Comparison of ENCODE assay signal across 8 mouse cellular contexts in genomic region chr11:100571202-100571567, GRCm38 (mm10). TPM values are rescaled to one million over a fixed set of nuclear protein-coding genes. Genes with fewer than 3 reads are reported as not detected.
A peak's percentile ranks its signal among the peaks of the same experiment; 100 is the strongest.
DNase-seq lines count a peak whose midpoint lies in the region; ATAC-seq lines count a peak whose summit lies in the region.

No protein-coding gene starts in this region.

- intact Hi-C loops in left cerebral cortex, postnatal 4 days (cut with DNase I), result loop anchor here (2.0 to 5.0 kb wide), 3 partner anchors 36 to 390 kb away; no protein-coding TSS in a partner anchor

- peak overlapping the region; percentile 48; the same call in 1 of the 2 replicates for H3K9ac ChIP-seq in midbrain, embryonic 13.5 days (replicated peaks)

- H3K27me3 ChIP-seq in midbrain, embryonic 13.5 days, result peaks cover 11% of the 10 kb centered on the region; the same call in 1 of the 2 replicates

- no peak overlapping the region for H3K27ac ChIP-seq in midbrain, embryonic 13.5 days

- H3K4me1 ChIP-seq in midbrain, embryonic 13.5 days (replicated peaks), result peaks cover 26% of the 10 kb centered on the region

- H3K36me3 ChIP-seq in midbrain, embryonic 13.5 days, result no peaks in the 10 kb centered on the region

- H3K4me2 ChIP-seq in midbrain, embryonic 13.5 days (replicated peaks), result peak overlapping the region; percentile 54

- WGBS in midbrain, embryonic 13.5 days, result 9% methylated on average over 16 of the region's 16 CpGs

- peak; percentile 29; the same call in 1 of the 2 replicates for ATAC-seq in midbrain, embryonic 13.5 days
- no peak for ATAC-seq in inflammation-experienced regulatory T-cells, adult 6 months

- H3K9me3 ChIP-seq in midbrain, embryonic 13.5 days, result no peaks in the 10 kb centered on the region

- peak overlapping the region; percentile 25 for H3K4me3 ChIP-seq in midbrain, embryonic 13.5 days (replicated peaks)

- peak; percentile 48 to 68 for DNase-seq in left cerebral cortex, adult 18-20 months (ENCODE audit: low spot score in 2 of 2)
- no peak for DNase-seq in left cerebral cortex, postnatal 4 days
- DNase-seq in cerebellum, adult 9-10 months, result peak; percentile 63
- DNase-seq in frontal cortex, postnatal 36 days (ENCODE audit: low spot score in 2 of 2), result peak; percentile 50 to 66
- DNase-seq in layer of hippocampus, adult 9-11 months, result peak; percentile 75
- DNase-seq in kidney, postnatal 4 days, result no peak

RNA-seq across cellular contexts. Expression of gene Cnp, which starts 3.5 kb away (rescaled TPM):
- total RNA-seq in left cerebral cortex, adult 18-20 months (2021), result 100 to 1,000 TPM in 1 of 2 experiments, 10 to 100 TPM in 1; 92.4 to 131 TPM
- 10 to 100 TPM; 25.6 to 29.6 TPM for total RNA-seq in left cerebral cortex, postnatal 4 days (2021)
- 21.5 and 23.6 TPM in 2 replicates for polyA plus RNA-seq in midbrain, embryonic 13.5 days (2015; fragmentation: Nextera tagmentation; extraction: Ambion mirVana)
- polyA plus RNA-seq in inflammation-experienced regulatory T-cells, adult 6 months (2017; shearing (Covaris generic)), result 100 to 1,000 TPM; 159 to 192 (median 165) TPM

RNA-seq across cellular contexts. Expression of gene Ttc25, which starts 25.8 kb away (rescaled TPM):
- 1 to 10 TPM in 1 of 2 experiments, under 1 TPM in 1; 0.98 to 1.5 TPM for total RNA-seq in left cerebral cortex, adult 18-20 months (2021)
- total RNA-seq in left cerebral cortex, postnatal 4 days (2021), result under 1 TPM; 0.58 to 0.93 TPM
- 2.8 and 3.0 TPM in 2 replicates for polyA plus RNA-seq in midbrain, embryonic 13.5 days (2015; fragmentation: Nextera tagmentation; extraction: Ambion mirVana)
- polyA plus RNA-seq in inflammation-experienced regulatory T-cells, adult 6 months (2017; shearing (Covaris generic)), result under 1 TPM in 2 of 3 experiments, not detected in 1; 0.15 to 0.21 TPM

RNA-seq across cellular contexts. Expression of gene Acly, which starts 43.4 kb away (rescaled TPM):
- total RNA-seq in left cerebral cortex, adult 18-20 months (2021), result 100 to 1,000 TPM; 133 to 140 TPM
- total RNA-seq in left cerebral cortex, postnatal 4 days (2021), result 100 to 1,000 TPM; 211 to 219 TPM
- 272 and 273 TPM in 2 replicates for polyA plus RNA-seq in midbrain, embryonic 13.5 days (2015; fragmentation: Nextera tagmentation; extraction: Ambion mirVana)
- polyA plus RNA-seq in inflammation-experienced regulatory T-cells, adult 6 months (2017; shearing (Covaris generic)), result 10 to 100 TPM; 72.3 to 78.0 (median 76.2) TPM

RNA-seq across cellular contexts. Expression of gene Nkiras2, which starts 47.9 kb away (rescaled TPM):
- 10 to 100 TPM; 11.7 to 13.0 TPM for total RNA-seq in left cerebral cortex, adult 18-20 months (2021)
- total RNA-seq in left cerebral cortex, postnatal 4 days (2021), result 10 to 100 TPM; 37.7 to 39.9 TPM
- polyA plus RNA-seq in midbrain, embryonic 13.5 days (2015; fragmentation: Nextera tagmentation; extraction: Ambion mirVana), result 118 and 122 TPM in 2 replicates
- polyA plus RNA-seq in inflammation-experienced regulatory T-cells, adult 6 months (2017; shearing (Covaris generic)), result 10 to 100 TPM; 24.1 to 32.6 (median 27.2) TPM

RNA-seq across cellular contexts. Expression of gene Dnajc7, which starts 48.8 kb away (rescaled TPM):
- total RNA-seq in left cerebral cortex, adult 18-20 months (2021), result 100 to 1,000 TPM; 258 to 267 TPM
- 100 to 1,000 TPM; 276 to 297 TPM for total RNA-seq in left cerebral cortex, postnatal 4 days (2021)
- 311 and 312 TPM in 2 replicates for polyA plus RNA-seq in midbrain, embryonic 13.5 days (2015; fragmentation: Nextera tagmentation; extraction: Ambion mirVana)
- 100 to 1,000 TPM; 283 to 389 (median 360) TPM for polyA plus RNA-seq in inflammation-experienced regulatory T-cells, adult 6 months (2017; shearing (Covaris generic))

Comparison
In these comparisons a context has a peak if more than half of its experiments do, and no peak if none do; other contexts are left out.
1. DNase-seq: peak in left cerebral cortex, adult 18-20 months (2 of 2), cerebellum, adult 9-10 months (single experiment), frontal cortex, postnatal 36 days (2 of 2) and layer of hippocampus, adult 9-11 months (single experiment); none in left cerebral cortex, postnatal 4 days (single experiment) and kidney, postnatal 4 days (0 of 2).